Mouse (Mus musculus) heart, postnatal 0 days (tissue): ENCODE measurements around the gene Necap1.

Source experiments
- CTCF ChIP-seq: IDR thresholded peaks from 2 replicates; pipeline ENCODE4 v1.5.1; 2016; ENCODE audit warnings: antibody characterized with exemption, control low read depth, low read depth
- EP300 ChIP-seq: IDR thresholded peaks from 2 replicates; pipeline ENCODE4 v1.6.1; 2016; ENCODE audit warnings: antibody characterized with exemption, low read depth

DNA sequence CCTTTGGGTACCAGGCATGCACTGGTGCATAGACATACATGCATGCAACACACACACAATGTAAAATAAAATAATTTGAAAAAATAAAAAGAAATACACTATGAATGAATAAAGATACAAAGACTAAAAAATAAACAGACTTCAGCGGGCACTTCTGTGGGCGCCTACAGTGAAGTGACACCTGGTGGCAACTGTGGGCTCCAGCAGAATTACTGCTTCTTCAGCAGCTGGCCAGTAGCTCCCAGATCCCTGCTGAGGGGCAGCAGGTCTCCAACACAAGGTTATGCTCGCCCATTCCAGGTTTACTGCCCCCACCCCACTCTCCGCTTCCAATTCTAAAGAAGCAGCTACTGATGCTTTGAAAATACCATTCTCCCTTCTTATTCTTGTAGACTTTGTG, 6.4 kb upstream of the Necap1 start:
- TF ChIP-seq CTCF (peak; percentile 55), EP300 (no peak)
